Mouse (Mus musculus) heart, postnatal 0 days (tissue): ENCODE results near the gene AI661453. TPM values are rescaled to one million over a fixed set of nuclear protein-coding genes. Genes with fewer than 3 reads are reported as not detected.

Experiments used
- ATAC-seq: fragments of 200-750 bp; cut with Nextera tagmentation; 2 replicates; pipeline ENCODE4 v1.8.0; 2017; ENCODE audit warnings: low read depth, moderate number of reproducible peaks, moderate library complexity; ENCODE audit not compliant: insufficient read depth
- DNase-seq: peaks from one replicate; pipeline ENCODE4 v3.0.0-alpha.2; 2016; ENCODE audit warnings: low spot score
- H3K27ac ChIP-seq: fragments of 300-500 bp; sonication (generic); 2 replicates; pipeline ENCODE4 v1.5.1; 2014; ENCODE audit warnings: low read depth, mild to moderate bottlenecking
- H3K27me3 ChIP-seq: fragments of 300-500 bp; sonication (generic); 2 replicates; pipeline ENCODE4 v1.6.1; 2014; ENCODE audit warnings: low read length, mixed read lengths; ENCODE audit not compliant: control insufficient read depth, insufficient read depth
- H3K36me3 ChIP-seq: fragments of 300-500 bp; sonication (generic); replicated peaks from 2 replicates; pipeline ENCODE4 v1.6.1; 2014; ENCODE audit warnings: low read length, mixed read lengths; ENCODE audit not compliant: control insufficient read depth, insufficient read depth
- H3K4me1 ChIP-seq: fragments of 300-500 bp; sonication (generic); 2 replicates; pipeline ENCODE4 v1.6.1; 2014; ENCODE audit warnings: antibody characterized with exemption; ENCODE audit not compliant: control insufficient read depth, insufficient read depth
- H3K4me2 ChIP-seq: fragments of 300-500 bp; sonication (generic); 2 replicates; pipeline ENCODE4 v1.6.1; 2014; ENCODE audit warnings: low read depth, mild to moderate bottlenecking, low read length, moderate library complexity
- H3K4me3 ChIP-seq: fragments of 300-500 bp; sonication (generic); 2 replicates; pipeline ENCODE4 v1.5.1; 2014; ENCODE audit warnings: low read depth, low read length
- H3K9ac ChIP-seq: fragments of 300-500 bp; sonication (generic); replicated peaks from 2 replicates; pipeline ENCODE4 v1.6.1; 2014; ENCODE audit warnings: low read depth, low read length, mixed read lengths
- H3K9me3 ChIP-seq: fragments of 300-500 bp; sonication (generic); replicated peaks from 2 replicates; pipeline ENCODE4 v1.6.1; 2016; ENCODE audit warnings: low read length; ENCODE audit not compliant: control insufficient read depth
- CTCF ChIP-seq: IDR thresholded peaks from 2 replicates; pipeline ENCODE4 v1.5.1; 2016; ENCODE audit warnings: antibody characterized with exemption, control low read depth, low read depth
- EP300 ChIP-seq: IDR thresholded peaks from 2 replicates; pipeline ENCODE4 v1.6.1; 2016; ENCODE audit warnings: antibody characterized with exemption, low read depth
- WGBS: fragments of 180-500 bp; shearing (Covaris S2); extraction: QIAGEN DNeasy Blood & Tissue Kit; methylation state at CpG from one replicate; pipeline ENCODE4 v1.1.7; 2014; 5-methylcytosine and 5-hydroxymethylcytosine counted together
- polyA plus RNA-seq: library from polyadenylated mRNA; unstranded; fragments of >200 nt; fragmentation: Nextera tagmentation; extraction: Ambion mirVana; gene quantifications from 2 replicates; pipeline ENCODE4 v1.2.1, GENCODE M21; 2015
- total RNA-seq: library from RNA; depleted of rRNA; stranded (reverse); fragments of >200 nt; gene quantifications from 2 replicates; pipeline ENCODE4 v1.2.3, GENCODE M21; 2014; ENCODE audit warnings: low replicate concordance; rRNA removed

Gene AI661453
- total RNA-seq (1.3 and 1.8 TPM in 2 replicates), polyA plus RNA-seq (0.92 and 1.0 TPM in 2 replicates)

GRCm38 (mm10) chr17:47436156-47436906 lies at the start of gene AI661453:
TSS of gene AI661453 (plus strand) at chr17:47436615.
- Histone ChIP-seq H3K4me2 (peak within 1 kb of the TSS; percentile 98), H3K27me3 (no peaks in the 10 kb centered on the region), H3K36me3 (no peaks in the 10 kb centered on the region), H3K9me3 (no peaks in the 10 kb centered on the region), H3K4me1 (peaks cover 15% of the 10 kb centered on the region; the same call in 1 of the 2 replicates), H3K4me3 (peak within 1 kb of the TSS; percentile 60), H3K27ac (peak within 1 kb of the TSS; percentile 21; the same call in 1 of the 2 replicates), H3K9ac (peak within 1 kb of the TSS; percentile 61)
- DNase-seq (no peak), ATAC-seq (peak; percentile 30; the same call in 1 of the 2 replicates)
- TF ChIP-seq EP300 (no peak), CTCF (no peak)
- under 1% methylated on average over 42 of the region's 45 CpGs for WGBS

DNA sequence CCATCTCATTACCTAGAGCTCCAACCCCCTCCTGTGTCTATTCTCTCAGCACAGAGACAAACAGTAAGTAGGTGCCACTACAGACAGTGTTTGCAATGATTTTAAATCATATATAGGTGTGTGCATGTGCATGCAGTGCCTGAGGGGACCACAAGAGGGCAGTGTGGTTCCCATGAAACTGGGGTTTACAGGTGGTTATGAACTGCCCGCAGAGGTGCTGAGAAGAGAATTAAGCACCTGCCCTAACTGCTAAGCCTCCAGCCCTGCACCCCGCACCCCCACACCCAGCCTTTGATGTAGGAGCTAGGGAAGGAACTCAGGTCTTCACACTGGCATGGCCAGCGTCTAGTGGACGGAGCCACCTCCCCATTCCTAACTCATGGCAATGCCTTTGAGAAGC lies 49.8 kb upstream of the AI661453 start:
- H3K9me3 ChIP-seq = no peaks in the 10 kb centered on the region
- peaks cover 2% of the 10 kb centered on the region; the same call in 1 of the 2 replicates for H3K27me3 ChIP-seq
- 66% methylated on average over 4 of the region's 4 CpGs for WGBS
- H3K36me3 ChIP-seq = no peaks in the 10 kb centered on the region; the same call in 1 of the 2 replicates
- ATAC-seq (no peak), DNase-seq (no peak)
- no peak overlapping the region for H3K27ac ChIP-seq
- TF ChIP-seq CTCF (peak; percentile 69), EP300 (no peak)
- no peak overlapping the region for H3K4me3 ChIP-seq
- H3K4me1 ChIP-seq = no peaks in the 10 kb centered on the region
- no peak overlapping the region for H3K4me2 ChIP-seq
- no peak overlapping the region for H3K9ac ChIP-seq

GRCm38 (mm10) chr17:47394223-47394869 lies 42.1 kb upstream of the AI661453 start:
- H3K4me2 ChIP-seq = peak overlapping the region; percentile 56
- H3K27me3 ChIP-seq = peaks cover 35% of the 10 kb centered on the region
- H3K4me3 ChIP-seq = peak overlapping the region; percentile 36
- no peak for ATAC-seq
- no peak for DNase-seq
- TF ChIP-seq EP300 = no peak
- no peak for TF ChIP-seq CTCF
- H3K36me3 ChIP-seq = no peaks in the 10 kb centered on the region
- no peak overlapping the region for H3K9ac ChIP-seq
- no peaks in the 10 kb centered on the region for H3K9me3 ChIP-seq
- 12% methylated on average over 24 of the region's 24 CpGs for WGBS
- H3K4me1 ChIP-seq = peaks cover 6% of the 10 kb centered on the region; the same call in 1 of the 2 replicates
- H3K27ac ChIP-seq = no peak overlapping the region

GRCm38 (mm10) chr17:47395376-47395913 lies 41.0 kb upstream of the AI661453 start:
- DNase-seq (no peak), ATAC-seq (peak; percentile 72)
- Histone ChIP-seq H3K4me2 (peak overlapping the region; percentile 56), H3K27me3 (peaks cover 39% of the 10 kb centered on the region), H3K36me3 (no peaks in the 10 kb centered on the region), H3K4me3 (peak overlapping the region; percentile 36), H3K9ac (no peak overlapping the region; the same call in 1 of the 2 replicates), H3K4me1 (peaks cover 6% of the 10 kb centered on the region; the same call in 1 of the 2 replicates), H3K9me3 (no peaks in the 10 kb centered on the region), H3K27ac (no peak overlapping the region)
- 2% methylated on average over 19 of the region's 20 CpGs for WGBS
- TF ChIP-seq CTCF (no peak), EP300 (no peak)

GRCm38 (mm10) chr17:47399091-47399490 lies 37.3 kb upstream of the AI661453 start:
- no peak overlapping the region for H3K27ac ChIP-seq
- no peak overlapping the region for H3K4me3 ChIP-seq
- H3K36me3 ChIP-seq = no peaks in the 10 kb centered on the region
- H3K9ac ChIP-seq = no peak overlapping the region
- TF ChIP-seq CTCF = no peak
- no peak for DNase-seq
- ATAC-seq = no peak
- 76% methylated on average over 8 of the region's 8 CpGs for WGBS
- no peak overlapping the region for H3K4me2 ChIP-seq
- peaks cover 28% of the 10 kb centered on the region for H3K27me3 ChIP-seq
- H3K4me1 ChIP-seq = peaks cover 6% of the 10 kb centered on the region; the same call in 1 of the 2 replicates
- no peaks in the 10 kb centered on the region for H3K9me3 ChIP-seq
